In genomic region chr8:111363489-111363888, GRCm38 (mm10) we compare ENCODE assay signal across 13 mouse cellular contexts.
DNase-seq lines count a peak whose midpoint lies in the region.
"Had no signal": no experiment of that assay in that cellular context is flagged by ENCODE, and none has a peak within 500 bp of the region (broad histone marks: within the 10 kb centered on the region; RNA-seq: fewer than 3 reads in every experiment).

No protein-coding gene starts in this region.

- peak; percentile 11 to 26 for DNase-seq in kidney, postnatal 36 days
- DNase-seq in kidney, adult 11 months = no peak
- DNase-seq in lung, postnatal 25 days (ENCODE audit: low spot score) = peak; percentile 11
- DNase-seq in lung, postnatal 10 days = no peak
- peak; percentile 17 for DNase-seq in ZHBTc4 (ENCODE audit: low read depth, low spot score)
- DNase-seq in urinary bladder, postnatal 14 days (ENCODE audit: low spot score) = no peak
- DNase-seq: adrenal gland, adult 8-10 months; cerebellum, adult 11-12 months; cerebellum, adult 9-10 months; cerebellum, postnatal 25 days; gastrocnemius, postnatal 14 days; heart, adult 2 months; heart, postnatal 14 days had no signal

Comparison
In these comparisons a context has a peak if more than half of its experiments do, and no peak if none do; other contexts are left out.
1. DNase-seq: peak in kidney, postnatal 36 days (2 of 2), lung, postnatal 25 days (single experiment) and ZHBTc4 (single experiment); none in kidney, adult 11 months (single experiment), lung, postnatal 10 days (single experiment) and urinary bladder, postnatal 14 days (single experiment).